Mouse (Mus musculus): ENCODE measurements around the gene Hist2h2be.

GRCm38 (mm10) chr3:96228828-96229227 is 7.9 kb downstream of the Hist2h2be start:
- no peak for TF ChIP-seq POLR2A (IDR thresholded peaks at IDR 0.05; ENCODE audit: insufficient read depth, low read length)
- TF ChIP-seq CTCF (IDR thresholded peaks at IDR 0.05; ENCODE audit: low read depth, low read length) = no peak

Data from ES-Bruce4 (cell line).